Mouse (Mus musculus) lung, postnatal 36 days (tissue): ENCODE data around the gene Rita1.

Experiments used
- DNase-seq: peaks from one replicate; pipeline ENCODE4 v3.0.0; 2022; ENCODE audit warnings: mixed read lengths

Gene Rita1

GRCm38 (mm10) chr5:120627515-120628300, 15.3 kb upstream of the Rita1 start:
- no peak for DNase-seq

GRCm38 (mm10) chr5:120626399-120626798, 14.0 kb upstream of the Rita1 start:
- peak; percentile 44 for DNase-seq

GRCm38 (mm10) chr5:120624427-120624826, 12.0 kb upstream of the Rita1 start:
- DNase-seq: no peak

GRCm38 (mm10) chr5:120622198-120622851, 9.9 kb upstream of the Rita1 start:
- DNase-seq: peak; percentile 38

GRCm38 (mm10) chr5:120621846-120622197, 9.4 kb upstream of the Rita1 start:
- no peak for DNase-seq

- DNase-seq: no peak
Measured at GRCm38 (mm10) chr5:120621078-120621765, 8.8 kb upstream of the Rita1 start.

GRCm38 (mm10) chr5:120620375-120621077, 8.1 kb upstream of the Rita1 start:
- peak; percentile 81 for DNase-seq

GRCm38 (mm10) chr5:120619201-120619600, 6.8 kb upstream of the Rita1 start:
- DNase-seq: peak; percentile 53

GRCm38 (mm10) chr5:120618778-120619177, 6.4 kb upstream of the Rita1 start:
- DNase-seq: no peak

GRCm38 (mm10) chr5:120615903-120616302, 3.5 kb upstream of the Rita1 start:
- DNase-seq: peak; percentile 34

GRCm38 (mm10) chr5:120612822-120613604, 624 bp upstream of the Rita1 start:
- DNase-seq: peak; percentile 100

GRCm38 (mm10) chr5:120611416-120611815, 973 bp downstream of the Rita1 start:
- no peak for DNase-seq

GRCm38 (mm10) chr5:120610906-120611305, 1.5 kb downstream of the Rita1 start:
- no peak for DNase-seq

- DNase-seq: no peak
Measured at GRCm38 (mm10) chr5:120609246-120609775, 3.1 kb downstream of the Rita1 start.

GRCm38 (mm10) chr5:120607335-120607734, 5.1 kb downstream of the Rita1 start:
- no peak for DNase-seq

GRCm38 (mm10) chr5:120606590-120607200, 5.7 kb downstream of the Rita1 start:
- DNase-seq: no peak

GRCm38 (mm10) chr5:120605688-120606087, 6.7 kb downstream of the Rita1 start:
- peak; percentile 94 for DNase-seq

GRCm38 (mm10) chr5:120605241-120605661, 7.1 kb downstream of the Rita1 start:
- no peak for DNase-seq

GRCm38 (mm10) chr5:120604839-120605238, 7.5 kb downstream of the Rita1 start:
- DNase-seq: peak; percentile 92

- no peak for DNase-seq
Measured at GRCm38 (mm10) chr5:120603515-120603914, 8.9 kb downstream of the Rita1 start.

- no peak for DNase-seq
Measured at GRCm38 (mm10) chr5:120602210-120602609, 10.2 kb downstream of the Rita1 start.
